Mouse (Mus musculus) ZHBTc4 (cell line): Measurements from ENCODE around the gene Psme2b.
"Not testable (repeated sequence)": the region's sequence is repeated elsewhere in the genome, so short reads cannot be mapped to it uniquely, and the experiment has no call there.

Experiments used
- DNase-seq: peaks from one replicate; pipeline ENCODE4 v3.0.0-alpha.2; 2011; ENCODE audit warnings: low read depth, low spot score

Gene Psme2b

GRCm38 (mm10) chr11:48901567-48901930, 44.4 kb downstream of the Psme2b start:
- not testable (repeated sequence) for DNase-seq

DNA sequence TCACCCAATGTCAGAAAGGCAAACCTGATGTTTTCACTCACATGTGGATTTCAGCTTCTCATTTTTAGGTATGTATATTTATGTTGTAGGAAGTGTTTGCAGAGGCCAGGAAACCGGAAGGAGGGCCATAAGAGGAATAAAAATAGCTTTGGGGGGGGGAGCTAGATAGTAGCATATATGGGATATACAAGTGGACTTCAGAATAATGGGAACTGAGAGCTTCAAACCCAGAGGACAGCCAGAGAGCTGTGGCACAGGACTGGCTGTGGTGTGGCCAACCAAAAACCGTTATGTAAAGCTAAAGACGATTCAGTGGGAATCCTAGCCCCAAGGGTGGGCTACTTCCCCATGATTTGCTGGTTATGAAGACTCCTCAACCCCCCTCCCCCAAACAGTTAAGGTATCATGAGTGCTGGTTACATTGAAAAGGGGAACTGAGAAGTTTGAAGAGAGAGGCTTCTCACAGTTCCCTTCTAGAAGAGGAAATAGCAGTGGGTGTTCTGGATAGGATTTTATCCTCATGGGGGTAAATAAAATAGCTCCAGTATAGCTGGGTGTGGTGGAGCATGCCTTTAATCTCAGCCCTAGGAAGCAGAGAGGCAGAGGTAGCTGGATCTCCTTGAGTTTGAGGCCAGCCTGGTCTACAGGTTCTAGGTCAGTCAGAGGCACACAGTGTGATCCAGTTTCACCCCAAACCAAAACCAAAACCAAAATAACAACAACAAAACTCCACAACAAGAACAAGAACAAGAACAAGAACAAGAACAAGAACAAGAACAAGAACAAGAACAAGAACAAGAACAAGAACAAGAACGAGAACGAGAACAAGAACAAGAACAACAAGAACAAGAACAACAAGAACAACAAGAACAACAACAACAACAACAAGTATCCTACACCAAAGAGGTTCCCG, 45.1 kb downstream of the Psme2b start:
- DNase-seq: not testable (repeated sequence)

- DNase-seq: no peak
These were observed 47.1 kb downstream of the Psme2b start for GRCm38 (mm10) chr11:48898812-48899431.
